Mouse (Mus musculus) kidney, adult 2 months (tissue): ENCODE results near the gene Nectin1. TPM values are rescaled to one million over a fixed set of nuclear protein-coding genes. Genes with fewer than 3 reads are reported as not detected.

Experiments
- DNase-seq: peaks from one replicate; pipeline ENCODE4 v3.0.0; 2021
- H3K27ac ChIP-seq: fragments of 200-500 bp; 2 replicates; pipeline ENCODE4 v1.5.1; 2012; ENCODE audit warnings: low read depth, low read length, control low read depth, inconsistent platforms; ENCODE audit not compliant: insufficient read depth
- H3K27me3 ChIP-seq: fragments of 200-500 bp; replicated peaks from 2 replicates; pipeline ENCODE4 v1.6.1; 2012; ENCODE audit warnings: mild to moderate bottlenecking, moderate library complexity, low read length, inconsistent platforms; ENCODE audit not compliant: control insufficient read depth, insufficient read depth
- H3K36me3 ChIP-seq: fragments of 200-500 bp; 2 replicates; pipeline ENCODE4 v1.6.1; 2012; ENCODE audit warnings: mild to moderate bottlenecking, moderate library complexity, low read length, inconsistent platforms; ENCODE audit not compliant: control insufficient read depth, insufficient read depth
- H3K4me1 ChIP-seq: fragments of 200-500 bp; 2 replicates; pipeline ENCODE4 v1.6.1; 2011; ENCODE audit warnings: low read length; ENCODE audit not compliant: control insufficient read depth, insufficient read depth
- H3K4me3 ChIP-seq: fragments of 200-500 bp; 2 replicates; pipeline ENCODE4 v1.5.1; 2011; ENCODE audit warnings: mild to moderate bottlenecking, low read depth, low read length, control low read depth; ENCODE audit not compliant: insufficient read depth
- CTCF ChIP-seq: fragments of 200-500 bp; conservative IDR thresholded peaks from 2 replicates; pipeline ENCODE4 v1.5.1; 2011; ENCODE audit warnings: low read depth, mild to moderate bottlenecking, control low read depth, low read length, moderate library complexity, mixed read lengths; ENCODE audit not compliant: insufficient read depth, insufficient read length
- POLR2A ChIP-seq: fragments of 200-500 bp; IDR thresholded peaks from one replicate; pipeline ENCODE4 v1.6.1; 2011; ENCODE audit warnings: low read depth, low read length, control low read depth
- WGBS: fragments of 180-500 bp; shearing (Covaris S2); methylation state at CpG from one replicate; pipeline ENCODE4 v1.1.7; 2018; 5-methylcytosine and 5-hydroxymethylcytosine counted together
- polyA plus RNA-seq: library from polyadenylated mRNA; depleted of rRNA; stranded (reverse); fragments of >200 nt; gene quantifications from 2 replicates; pipeline ENCODE4 v1.2.3, GENCODE M21; 2012

Nectin1 gene
- polyA plus RNA-seq, 1 experiment = 26.5 TPM

GRCm38 (mm10) chr9:43827593-43827992, 83.8 kb downstream of the Nectin1 start:
- peak; percentile 50 for DNase-seq
- H3K4me3 ChIP-seq = no peak overlapping the region
- 44% methylated on average over 5 of the region's 5 CpGs for WGBS
- H3K4me1 ChIP-seq = no peaks in the 10 kb centered on the region
- H3K36me3 ChIP-seq = no peaks in the 10 kb centered on the region
- TF ChIP-seq POLR2A (no peak), CTCF (peak; percentile 72)
- H3K27me3 ChIP-seq = no peaks in the 10 kb centered on the region
- no peak overlapping the region for H3K27ac ChIP-seq

DNA sequence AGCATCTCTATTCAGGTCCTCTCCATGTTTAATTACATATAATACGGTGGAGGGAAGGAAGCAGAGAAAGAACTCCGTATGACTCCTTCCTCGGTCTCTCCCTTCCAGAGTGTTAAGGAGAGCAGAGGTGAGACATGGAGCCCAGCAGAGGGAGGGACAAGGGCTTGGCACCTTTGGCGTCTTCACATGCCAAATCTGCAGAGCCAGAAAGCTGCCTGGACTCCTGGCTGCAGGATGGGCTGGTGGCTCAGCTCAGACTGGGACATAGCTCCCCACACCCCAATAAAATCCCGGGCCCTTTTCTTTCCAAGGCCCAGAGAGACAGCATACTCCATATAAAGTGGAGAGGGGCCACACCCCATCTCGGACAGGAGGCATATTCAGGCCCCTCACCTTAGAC, 85.2 kb downstream of the Nectin1 start:
- H3K27ac ChIP-seq = no peak overlapping the region
- no peaks in the 10 kb centered on the region for H3K4me1 ChIP-seq
- no peak overlapping the region for H3K4me3 ChIP-seq
- no peak for TF ChIP-seq POLR2A
- TF ChIP-seq CTCF = no peak
- WGBS = 58% methylated on average over 6 of the region's 6 CpGs
- no peaks in the 10 kb centered on the region for H3K36me3 ChIP-seq
- H3K27me3 ChIP-seq = no peaks in the 10 kb centered on the region
- no peak for DNase-seq

DNA sequence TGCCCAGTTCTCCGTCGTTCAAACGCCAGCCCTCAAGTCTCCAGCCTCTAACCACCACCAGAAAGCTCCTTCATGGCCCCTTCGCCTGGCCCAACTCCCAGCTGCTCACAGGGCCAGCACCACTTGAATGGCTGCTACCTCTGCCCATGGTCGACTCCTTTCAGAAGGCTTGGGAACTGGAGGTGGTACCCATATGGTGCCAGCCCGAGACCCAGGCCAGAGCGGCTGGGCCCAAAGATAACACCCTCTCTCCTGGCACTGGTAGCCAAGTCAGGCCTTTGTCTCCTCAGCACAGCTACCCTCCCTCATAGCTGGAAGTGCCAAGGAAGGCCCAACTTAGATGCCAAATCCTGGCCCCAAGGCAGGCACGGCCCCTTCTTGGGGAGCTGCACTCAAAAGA, 89.4 kb downstream of the Nectin1 start:
- Histone ChIP-seq H3K4me1 (no peaks in the 10 kb centered on the region), H3K27ac (no peak overlapping the region), H3K4me3 (no peak overlapping the region), H3K27me3 (no peaks in the 10 kb centered on the region), H3K36me3 (no peaks in the 10 kb centered on the region)
- TF ChIP-seq CTCF = no peak
- no peak for TF ChIP-seq POLR2A
- WGBS = 95% methylated on average over 8 of the region's 8 CpGs
- no peak for DNase-seq

- WGBS = 87% methylated on average over 13 of the region's 13 CpGs
- DNase-seq = no peak
- Histone ChIP-seq H3K27ac (no peak overlapping the region), H3K4me3 (no peak overlapping the region), H3K4me1 (no peaks in the 10 kb centered on the region), H3K36me3 (no peaks in the 10 kb centered on the region), H3K27me3 (no peaks in the 10 kb centered on the region)
- no peak for TF ChIP-seq POLR2A
- no peak for TF ChIP-seq CTCF
These were observed 90.5 kb downstream of the Nectin1 start for GRCm38 (mm10) chr9:43834283-43834682.

DNA sequence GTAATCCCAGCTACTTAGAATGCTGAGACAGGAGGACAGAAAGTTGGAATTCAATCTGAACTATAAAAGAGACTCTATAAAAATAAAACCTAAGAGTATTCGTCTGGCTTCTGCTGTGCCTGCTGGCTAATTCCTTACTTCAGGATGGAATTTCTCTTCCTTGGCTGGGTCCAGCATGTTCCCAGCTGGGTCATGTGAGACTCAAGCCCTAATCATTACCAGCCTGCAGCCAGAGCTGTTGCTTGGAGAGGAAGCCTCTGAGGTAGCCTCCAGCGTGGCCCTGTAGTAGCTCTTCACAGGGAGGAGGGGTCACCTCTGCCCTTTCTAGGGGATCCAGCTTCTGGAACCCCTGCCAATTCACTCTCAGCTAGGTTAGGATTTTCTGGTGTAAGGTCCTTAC, 94.8 kb downstream of the Nectin1 start:
- no peak for DNase-seq
- H3K4me3 ChIP-seq = no peak overlapping the region
- H3K27me3 ChIP-seq = no peaks in the 10 kb centered on the region
- no peaks in the 10 kb centered on the region for H3K4me1 ChIP-seq
- TF ChIP-seq CTCF (no peak), POLR2A (no peak)
- no peak overlapping the region for H3K27ac ChIP-seq
- WGBS = 46% methylated on average over 2 of the region's 2 CpGs
- no peaks in the 10 kb centered on the region for H3K36me3 ChIP-seq

DNA sequence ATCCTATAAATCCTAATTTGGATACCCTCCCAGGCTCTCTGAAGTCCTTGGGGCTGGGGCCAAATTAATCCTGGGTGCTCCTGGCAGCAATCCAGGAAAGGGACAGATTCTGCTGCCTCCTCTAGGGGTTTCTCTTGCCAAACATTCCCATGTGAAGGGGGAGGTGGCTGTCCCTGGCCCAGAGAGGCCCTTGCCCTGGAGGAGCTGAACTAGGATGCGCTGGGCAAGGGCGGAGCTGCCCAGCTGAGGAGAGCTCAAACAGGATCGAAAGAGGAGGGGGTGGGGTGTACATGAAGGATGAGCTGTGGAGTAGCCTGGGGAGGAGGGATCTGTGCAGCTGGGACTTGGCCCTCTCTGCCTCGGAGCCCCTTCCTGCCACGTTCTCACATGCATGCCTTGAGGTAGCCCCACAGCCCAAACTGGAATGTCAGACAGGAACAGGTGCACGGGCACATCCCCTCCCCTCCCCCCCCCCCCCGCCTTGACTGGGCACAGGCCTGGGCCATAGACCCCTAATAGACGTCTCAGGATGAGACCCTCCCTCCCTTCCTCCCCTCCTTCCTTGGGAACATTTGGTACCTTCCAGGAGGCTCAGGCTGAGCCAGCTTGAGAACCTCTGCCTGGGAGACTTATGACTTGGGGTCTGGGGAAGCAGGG, 99.3 kb downstream of the Nectin1 start:
- H3K36me3 ChIP-seq = no peaks in the 10 kb centered on the region
- no peak for DNase-seq
- no peak overlapping the region for H3K27ac ChIP-seq
- H3K4me1 ChIP-seq = no peaks in the 10 kb centered on the region
- H3K4me3 ChIP-seq = no peak overlapping the region
- no peaks in the 10 kb centered on the region for H3K27me3 ChIP-seq
- WGBS = 11% methylated on average over 7 of the region's 8 CpGs
- TF ChIP-seq POLR2A = no peak
- no peak for TF ChIP-seq CTCF

- H3K27me3 ChIP-seq = no peaks in the 10 kb centered on the region
- 17% methylated on average over 3 of the region's 3 CpGs for WGBS
- no peaks in the 10 kb centered on the region for H3K4me1 ChIP-seq
These were observed 99.9 kb downstream of the Nectin1 start for GRCm38 (mm10) chr9:43843711-43844127.

More at GRCm38 (mm10) chr9:43843711-43844127, 99.9 kb downstream of the Nectin1 start:
- no peak overlapping the region for H3K27ac ChIP-seq
- no peaks in the 10 kb centered on the region for H3K36me3 ChIP-seq
- TF ChIP-seq POLR2A (no peak), CTCF (no peak)
- no peak for DNase-seq
- no peak overlapping the region for H3K4me3 ChIP-seq
